15 mouse cellular contexts compared by ENCODE assay signal in genomic region chr4:45462628-45463027, GRCm38 (mm10). TPM values are rescaled to one million over a fixed set of nuclear protein-coding genes. Genes with fewer than 3 reads are reported as not detected.
DNase-seq lines count a peak whose midpoint lies in the region; ATAC-seq and TF ChIP-seq lines count a peak whose summit lies in the region.
"Had no signal": no experiment of that assay in that cellular context is flagged by ENCODE, and none has a peak within 500 bp of the region (broad histone marks: within the 10 kb centered on the region; RNA-seq: fewer than 3 reads in every experiment).

No protein-coding gene starts in this region.

- H3K9ac ChIP-seq in intestine, postnatal 0 days (ENCODE audit: low read depth, low read length) = no peak overlapping the region
- no peak overlapping the region for H3K9ac ChIP-seq in intestine, embryonic 16.5 days (ENCODE audit: low read depth, low read length)
- H3K9ac ChIP-seq in liver, embryonic 16.5 days (ENCODE audit: low read depth, low read length) = no peak overlapping the region
- H3K9ac ChIP-seq: intestine, embryonic 15.5 days; limb, embryonic 15.5 days had no signal

- H3K27me3 ChIP-seq in intestine, postnatal 0 days (replicated peaks; ENCODE audit: control insufficient read depth, insufficient read depth, low read length) = no peaks in the 10 kb centered on the region
- H3K27me3 ChIP-seq in intestine, embryonic 16.5 days (replicated peaks; ENCODE audit: control insufficient read depth, insufficient read depth, low read length) = no peaks in the 10 kb centered on the region
- H3K27me3 ChIP-seq in liver, embryonic 16.5 days (ENCODE audit: control insufficient read depth, insufficient read depth, low read depth, low read length) = no peaks in the 10 kb centered on the region
- H3K27me3 ChIP-seq in midbrain, embryonic 10.5 days (ENCODE audit: low read depth, poor library complexity, severe bottlenecking) = no peaks in the 10 kb centered on the region
- H3K27me3 ChIP-seq: intestine, embryonic 15.5 days had no signal

- peaks cover 6% of the 10 kb centered on the region; the same call in 1 of the 2 replicates for H3K4me1 ChIP-seq in intestine, postnatal 0 days (replicated peaks; ENCODE audit: control insufficient read depth, insufficient read depth, low read length)
- peaks cover 31% of the 10 kb centered on the region for H3K4me1 ChIP-seq in intestine, embryonic 16.5 days (ENCODE audit: control insufficient read depth, insufficient read depth, low read length)
- peaks cover 28% of the 10 kb centered on the region for H3K4me1 ChIP-seq in liver, embryonic 16.5 days (ENCODE audit: control insufficient read depth, low read depth, low read length)
- H3K4me1 ChIP-seq in midbrain, embryonic 10.5 days = peaks cover 40% of the 10 kb centered on the region

- 97% methylated on average over 5 of the region's 5 CpGs for WGBS in intestine, postnatal 0 days
- WGBS in intestine, embryonic 16.5 days = 91% methylated on average over 5 of the region's 5 CpGs
- WGBS in liver, embryonic 16.5 days (ENCODE audit: insufficient replicate concordance) = 27% methylated on average over 5 of the region's 5 CpGs
- 92% methylated on average over 5 of the region's 5 CpGs for WGBS in midbrain, embryonic 10.5 days

- TF ChIP-seq CTCF in intestine, postnatal 0 days (IDR thresholded peaks at IDR 0.05; ENCODE audit: low read depth) = peak; percentile 46

- H3K9me3 ChIP-seq in intestine, postnatal 0 days (ENCODE audit: control insufficient read depth) = no peaks in the 10 kb centered on the region
- H3K9me3 ChIP-seq in intestine, embryonic 16.5 days (ENCODE audit: control insufficient read depth, low read length) = no peaks in the 10 kb centered on the region
- H3K9me3 ChIP-seq in liver, embryonic 16.5 days (replicated peaks; ENCODE audit: control insufficient read depth, low read length) = no peaks in the 10 kb centered on the region
- no peaks in the 10 kb centered on the region for H3K9me3 ChIP-seq in midbrain, embryonic 10.5 days (replicated peaks)
- H3K9me3 ChIP-seq: heart, embryonic 10.5 days; hindbrain, embryonic 10.5 days; intestine, embryonic 15.5 days; limb, embryonic 15.5 days had no signal

- DNase-seq in MEL-GATA-1-ER (ENCODE audit: extremely low read depth, low read depth) = peak; percentile 2
- no peak for DNase-seq in midbrain, embryonic 10.5 days (ENCODE audit: low spot score)
- DNase-seq in layer of hippocampus, postnatal 14 days (ENCODE audit: low spot score in 2 of 2) = no peak
- DNase-seq: cerebellum, adult 9-10 months; kidney, postnatal 4 days; thymus, adult 2 months had no signal

- no peak overlapping the region for H3K4me3 ChIP-seq in intestine, postnatal 0 days (ENCODE audit: low read depth, low read length)
- no peak overlapping the region for H3K4me3 ChIP-seq in intestine, embryonic 16.5 days (ENCODE audit: low read length)
- H3K4me3 ChIP-seq in liver, embryonic 16.5 days (ENCODE audit: low read depth, low read length) = no peak overlapping the region
- no peak overlapping the region for H3K4me3 ChIP-seq in midbrain, embryonic 10.5 days
- H3K4me3 ChIP-seq: heart, embryonic 10.5 days; hindbrain, embryonic 10.5 days; intestine, embryonic 15.5 days; limb, embryonic 15.5 days had no signal

- no peak overlapping the region for H3K27ac ChIP-seq in intestine, postnatal 0 days (ENCODE audit: low read depth, low read length)
- no peak overlapping the region for H3K27ac ChIP-seq in intestine, embryonic 16.5 days (ENCODE audit: low read length)
- H3K27ac ChIP-seq in liver, embryonic 16.5 days (ENCODE audit: low read length) = no peak overlapping the region
- no peak overlapping the region for H3K27ac ChIP-seq in midbrain, embryonic 10.5 days (replicated peaks)
- H3K27ac ChIP-seq: hindbrain, embryonic 10.5 days; intestine, embryonic 15.5 days; limb, embryonic 15.5 days had no signal

- H3K4me2 ChIP-seq in intestine, postnatal 0 days (replicated peaks; ENCODE audit: low read depth) = no peak overlapping the region
- H3K4me2 ChIP-seq in intestine, embryonic 16.5 days (ENCODE audit: low read depth, low read length) = no peak overlapping the region
- no peak overlapping the region for H3K4me2 ChIP-seq in liver, embryonic 16.5 days (ENCODE audit: low read depth, low read length)
- H3K4me2 ChIP-seq: intestine, embryonic 15.5 days; limb, embryonic 15.5 days had no signal

- peaks cover 6% of the 10 kb centered on the region for H3K36me3 ChIP-seq in intestine, postnatal 0 days (ENCODE audit: control insufficient read depth, insufficient read depth)
- no peaks in the 10 kb centered on the region for H3K36me3 ChIP-seq in intestine, embryonic 16.5 days (ENCODE audit: control insufficient read depth, insufficient read depth, low read length)
- H3K36me3 ChIP-seq in liver, embryonic 16.5 days (ENCODE audit: control insufficient read depth, insufficient read depth) = no peaks in the 10 kb centered on the region
- no peaks in the 10 kb centered on the region for H3K36me3 ChIP-seq in midbrain, embryonic 10.5 days
- H3K36me3 ChIP-seq: intestine, embryonic 15.5 days had no signal

- ATAC-seq in intestine, postnatal 0 days = no peak
- ATAC-seq in intestine, embryonic 16.5 days = no peak
- ATAC-seq in common myeloid progenitor, adult 5-6 weeks (replicated peaks; ENCODE audit: low read depth, poor library complexity, severe bottlenecking) = peak; percentile 81
- peak; percentile 92 for ATAC-seq in liver, embryonic 16.5 days (ENCODE audit: low read depth)
- ATAC-seq: CD4-positive, CD25-positive, alpha-beta regulatory T cell, adult 4 months; intestine, embryonic 15.5 days had no signal

RNA-seq across cellular contexts. Expression of gene Slc25a51, which starts 54.1 kb away (rescaled TPM):
- polyA plus RNA-seq in intestine, postnatal 0 days (2015; fragmentation: Nextera tagmentation; extraction: Ambion mirVana) = 39.7 and 40.9 TPM in 2 replicates
- 50.3 and 55.5 TPM in 2 replicates for polyA plus RNA-seq in intestine, embryonic 16.5 days (2015; fragmentation: Nextera tagmentation; extraction: Ambion mirVana)
- total RNA-seq in common myeloid progenitor, adult 5-6 weeks (2017) = 34.7 and 47.1 TPM in 2 replicates
- 76.1 and 79.3 TPM in 2 replicates for polyA plus RNA-seq in liver, embryonic 16.5 days (2015; fragmentation: Nextera tagmentation; extraction: Ambion mirVana)
- polyA plus RNA-seq in midbrain, embryonic 10.5 days (2016; fragmentation: Nextera tagmentation; extraction: Ambion mirVana) = 78.3 and 80.1 TPM in 2 replicates
- total RNA-seq in layer of hippocampus, postnatal 14 days (2021) = 100 to 1,000 TPM; 117 to 126 TPM

Comparison
In these comparisons a context has a peak if more than half of its experiments do, and no peak if none do; other contexts are left out.
1. ATAC-seq: peak in common myeloid progenitor, adult 5-6 weeks (single experiment) and liver, embryonic 16.5 days (single experiment); none in intestine, postnatal 0 days (single experiment) and intestine, embryonic 16.5 days (single experiment).